Mouse (Mus musculus) hindbrain, postnatal 0 days (tissue): ENCODE results near the gene Mical3. TPM values are rescaled to one million over a fixed set of nuclear protein-coding genes. Genes with fewer than 3 reads are reported as not detected.

Experiments used
- ATAC-seq: fragments of 200-750 bp; cut with Nextera tagmentation; 2 replicates; pipeline ENCODE4 v1.8.0; 2017; ENCODE audit warnings: mild to moderate bottlenecking, moderate TSS enrichment, moderate library complexity
- DNase-seq: peaks from one replicate; pipeline ENCODE4 v3.0.0-alpha.2; 2015; ENCODE audit warnings: low spot score
- H3K27ac ChIP-seq: fragments of 300-500 bp; sonication (generic); 2 replicates; pipeline ENCODE4 v1.5.1; 2014; ENCODE audit warnings: mild to moderate bottlenecking
- H3K27me3 ChIP-seq: fragments of 300-500 bp; sonication (generic); 2 replicates; pipeline ENCODE4 v1.6.1; 2014; ENCODE audit warnings: low read length, mixed read lengths; ENCODE audit not compliant: insufficient read depth
- H3K36me3 ChIP-seq: fragments of 300-500 bp; sonication (generic); 2 replicates; pipeline ENCODE4 v1.6.1; 2014; ENCODE audit warnings: low read length, mixed read lengths; ENCODE audit not compliant: insufficient read depth
- H3K4me1 ChIP-seq: fragments of 300-500 bp; sonication (generic); 2 replicates; pipeline ENCODE4 v1.6.1; 2014; ENCODE audit warnings: antibody characterized with exemption, low read length, mixed read lengths; ENCODE audit not compliant: insufficient read depth
- H3K4me2 ChIP-seq: fragments of 300-500 bp; sonication (generic); 2 replicates; pipeline ENCODE4 v1.6.1; 2014; ENCODE audit warnings: low read depth, mild to moderate bottlenecking, low read length, moderate library complexity, mixed read lengths
- H3K4me3 ChIP-seq: fragments of 300-500 bp; sonication (generic); 2 replicates; pipeline ENCODE4 v1.5.1; 2014; ENCODE audit warnings: low read length
- H3K9ac ChIP-seq: fragments of 300-500 bp; sonication (generic); replicated peaks from 2 replicates; pipeline ENCODE4 v1.6.1; 2014; ENCODE audit warnings: mild to moderate bottlenecking, low read length, moderate library complexity, mixed read lengths
- H3K9me3 ChIP-seq: fragments of 300-500 bp; sonication (generic); 2 replicates; pipeline ENCODE4 v1.6.1; 2016; ENCODE audit warnings: low read length, mixed read lengths
- CTCF ChIP-seq: IDR thresholded peaks from 2 replicates; pipeline ENCODE4 v1.5.1; 2016; ENCODE audit warnings: antibody characterized with exemption, control low read depth, low read depth
- WGBS: fragments of 180-500 bp; shearing (Covaris S2); extraction: QIAGEN DNeasy Blood & Tissue Kit; methylation state at CpG from one replicate; pipeline ENCODE4 v1.1.7; 2014; 5-methylcytosine and 5-hydroxymethylcytosine counted together
- polyA plus RNA-seq: library from polyadenylated mRNA; unstranded; fragments of >200 nt; fragmentation: Nextera tagmentation; extraction: Ambion mirVana; gene quantifications from 2 replicates; pipeline ENCODE4 v1.2.1, GENCODE M21; 2015
- total RNA-seq: library from RNA; depleted of rRNA; stranded (reverse); fragments of >200 nt; gene quantifications from 2 replicates; pipeline ENCODE4 v1.2.3, GENCODE M21; 2014

The Mical3 gene
- total and polyA plus RNA-seq, 2 experiments from 2014 or later: 19.3 to 60.2 TPM

DNA sequence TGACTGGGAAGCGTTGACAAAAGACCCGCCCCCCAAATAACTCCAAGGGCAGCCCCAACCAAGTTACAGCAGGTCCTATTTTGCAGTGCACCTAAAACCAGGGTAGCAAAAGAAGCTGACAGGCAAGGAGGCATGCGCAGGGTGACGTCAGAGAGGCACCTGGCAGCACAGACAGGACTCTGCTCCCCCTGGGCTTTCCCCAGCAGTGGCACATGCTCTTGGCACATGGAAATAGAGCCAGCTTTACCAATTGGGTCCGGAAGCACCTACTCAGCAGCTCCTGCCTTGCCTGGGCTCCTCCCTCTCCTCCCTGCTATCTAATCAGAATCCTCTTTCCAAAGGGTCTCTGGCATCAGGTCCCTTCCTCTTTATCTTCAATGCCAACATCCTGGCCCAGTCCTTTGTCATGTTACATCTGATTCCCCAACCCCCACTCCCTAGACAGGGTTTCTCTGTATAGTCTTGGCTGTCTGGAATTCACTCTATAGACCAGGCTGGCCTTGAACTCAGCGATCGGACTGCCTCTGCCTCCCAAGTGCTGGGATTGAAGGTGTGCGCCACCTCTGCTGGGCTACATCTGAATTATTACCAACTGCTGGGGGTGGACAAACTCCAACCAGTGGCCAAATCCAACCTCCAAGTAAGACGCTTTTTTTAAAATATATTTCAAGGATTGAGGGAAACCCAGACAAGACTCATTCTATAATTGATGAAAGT lies 32.1 kb downstream of the Mical3 start:
- DNase-seq: no peak
- Histone ChIP-seq H3K9ac (no peak overlapping the region; the same call in 1 of the 2 replicates), H3K4me2 (no peak overlapping the region), H3K27me3 (no peaks in the 10 kb centered on the region), H3K4me1 (peaks cover 14% of the 10 kb centered on the region), H3K36me3 (no peaks in the 10 kb centered on the region), H3K9me3 (no peaks in the 10 kb centered on the region), H3K4me3 (no peak overlapping the region), H3K27ac (peak overlapping the region; percentile 48)
- ATAC-seq: peak; percentile 37; the same call in 1 of the 2 replicates
- TF ChIP-seq CTCF: no peak
- 69% methylated on average over 9 of the region's 9 CpGs for WGBS

DNA sequence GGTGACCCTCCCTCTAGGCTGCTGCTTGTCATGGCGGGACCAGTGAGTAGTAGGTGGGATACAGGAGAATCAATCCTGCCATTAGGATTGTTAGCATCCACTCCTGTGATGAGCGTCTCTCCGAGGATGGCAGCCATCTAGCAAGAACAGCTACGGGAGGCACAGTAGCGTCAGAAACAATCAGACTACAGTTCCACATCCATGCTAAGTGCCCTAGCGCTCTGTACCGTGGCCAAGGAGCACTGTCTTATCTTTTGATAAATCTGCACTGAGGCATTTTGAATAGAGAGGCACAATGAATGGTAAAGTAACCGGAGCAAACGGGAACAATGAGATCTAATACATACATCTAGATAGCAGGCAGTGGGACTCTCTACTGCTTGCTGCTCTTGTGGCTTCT lies 32.7 kb downstream of the Mical3 start:
- DNase-seq (no peak), ATAC-seq (0 out of 2 replicates have a peak, but pooled peaks have one; percentile 10)
- Histone ChIP-seq H3K27ac (peak overlapping the region; percentile 48), H3K4me1 (peaks cover 14% of the 10 kb centered on the region), H3K36me3 (no peaks in the 10 kb centered on the region), H3K27me3 (no peaks in the 10 kb centered on the region), H3K4me3 (no peak overlapping the region), H3K9me3 (no peaks in the 10 kb centered on the region), H3K9ac (no peak overlapping the region; the same call in 1 of the 2 replicates), H3K4me2 (no peak overlapping the region)
- no peak for TF ChIP-seq CTCF
- WGBS: 40% methylated on average over 9 of the region's 9 CpGs

DNA sequence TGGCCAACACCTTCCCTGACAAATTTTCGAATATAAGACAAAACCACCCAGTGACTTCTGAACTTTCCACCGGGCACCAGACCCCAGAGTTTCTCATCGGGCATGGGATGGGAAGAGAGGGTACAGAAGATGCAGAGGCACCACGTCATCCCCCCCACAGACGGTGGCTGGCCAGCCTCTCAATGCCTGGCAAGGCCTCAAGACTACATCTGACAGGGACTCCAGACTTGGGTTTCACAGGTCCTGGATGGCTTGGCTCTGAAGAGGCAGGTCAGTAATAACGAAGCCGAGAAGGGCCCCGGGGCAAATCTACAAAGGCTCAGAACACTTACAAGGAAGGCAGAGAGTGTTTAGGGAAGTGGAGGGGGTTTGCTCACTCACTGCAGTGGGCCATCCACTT lies 33.9 kb downstream of the Mical3 start:
- ATAC-seq: no peak
- 87% methylated on average over 8 of the region's 8 CpGs for WGBS
- H3K9me3 ChIP-seq: no peaks in the 10 kb centered on the region

DNA sequence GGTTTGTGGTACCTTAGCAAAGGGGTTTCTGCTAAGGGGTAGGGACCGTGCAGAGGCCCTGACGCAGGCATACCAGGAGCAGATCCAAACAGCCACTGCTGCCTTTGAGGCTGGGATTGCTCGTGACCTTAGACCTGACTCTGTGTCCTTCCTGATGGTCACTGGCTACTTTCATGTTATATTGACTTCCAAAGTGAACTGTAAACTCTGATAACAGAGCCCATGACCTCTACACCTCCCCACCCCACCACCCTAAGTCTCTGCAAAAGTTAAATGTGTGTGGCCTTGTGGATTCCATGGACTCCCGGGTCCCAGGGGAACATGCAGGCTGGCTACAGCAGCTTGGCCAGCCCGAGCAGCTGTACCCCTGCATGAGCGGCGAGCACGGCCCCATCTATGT lies 34.4 kb downstream of the Mical3 start:
- TF ChIP-seq CTCF: no peak
- Histone ChIP-seq H3K4me1 (peaks cover 14% of the 10 kb centered on the region), H3K4me3 (no peak overlapping the region), H3K9me3 (no peaks in the 10 kb centered on the region), H3K9ac (no peak overlapping the region), H3K4me2 (no peak overlapping the region), H3K36me3 (no peaks in the 10 kb centered on the region), H3K27me3 (no peaks in the 10 kb centered on the region), H3K27ac (no peak overlapping the region)
- no peak for ATAC-seq
- DNase-seq: no peak
- 93% methylated on average over 8 of the region's 8 CpGs for WGBS

More for the DNA sequence above, 33.9 kb downstream of the Mical3 start:
- Histone ChIP-seq H3K36me3 (no peaks in the 10 kb centered on the region), H3K27me3 (no peaks in the 10 kb centered on the region), H3K4me3 (no peak overlapping the region), H3K4me1 (peaks cover 14% of the 10 kb centered on the region), H3K9ac (no peak overlapping the region), H3K4me2 (no peak overlapping the region), H3K27ac (no peak overlapping the region)
- DNase-seq: no peak
- TF ChIP-seq CTCF: no peak

DNA sequence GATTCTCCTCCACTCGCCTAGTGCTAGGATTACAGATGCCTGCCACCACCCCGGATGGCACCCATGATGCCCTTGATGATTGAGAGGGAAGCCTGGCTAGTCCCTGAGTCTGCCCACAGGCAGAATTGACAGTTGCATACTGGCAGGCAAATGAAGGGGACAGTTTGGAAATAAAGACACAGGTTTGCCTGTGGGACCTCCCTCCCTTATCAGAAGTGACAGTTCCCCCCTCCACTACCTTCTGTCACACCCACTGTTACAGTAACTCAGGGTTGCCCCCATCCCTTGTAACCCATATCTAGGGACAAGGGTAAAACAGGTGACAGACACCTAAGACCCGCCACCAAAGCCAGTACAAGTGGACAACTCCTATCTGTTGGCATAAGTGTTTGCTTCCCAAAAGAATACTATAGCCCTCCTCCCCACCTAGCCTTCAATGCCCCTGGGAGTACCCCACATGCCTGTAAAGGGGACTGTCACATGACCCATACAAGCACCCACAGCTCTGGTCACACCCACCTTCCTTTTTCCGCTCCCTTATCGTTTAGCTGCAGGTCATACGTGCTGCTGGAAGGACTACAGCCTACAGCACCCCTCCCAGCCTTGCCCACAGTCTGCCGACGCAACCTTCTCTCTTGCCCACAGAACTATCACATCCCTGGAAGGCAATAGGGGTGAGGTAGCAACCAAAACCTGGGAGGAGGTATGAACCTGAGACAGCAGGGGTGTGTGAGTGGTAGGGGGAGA lies 37.0 kb downstream of the Mical3 start:
- WGBS: 92% methylated on average over 8 of the region's 8 CpGs

GRCm38 (mm10) chr6:121090786-121091185 lies 40.0 kb downstream of the Mical3 start:
- no peaks in the 10 kb centered on the region for H3K27me3 ChIP-seq

More for the DNA sequence above, 37.0 kb downstream of the Mical3 start:
- ATAC-seq (no peak), DNase-seq (no peak)
- Histone ChIP-seq H3K27me3 (no peaks in the 10 kb centered on the region), H3K9me3 (no peaks in the 10 kb centered on the region), H3K4me2 (no peak overlapping the region), H3K27ac (no peak overlapping the region), H3K4me1 (peaks cover 8% of the 10 kb centered on the region), H3K4me3 (no peak overlapping the region), H3K36me3 (no peaks in the 10 kb centered on the region), H3K9ac (no peak overlapping the region)
- no peak for TF ChIP-seq CTCF

More at GRCm38 (mm10) chr6:121090786-121091185, 40.0 kb downstream of the Mical3 start:
- no peaks in the 10 kb centered on the region for H3K36me3 ChIP-seq
- H3K9ac ChIP-seq: no peak overlapping the region
- H3K27ac ChIP-seq: no peak overlapping the region
- H3K4me1 ChIP-seq: peaks cover 4% of the 10 kb centered on the region; the same call in 1 of the 2 replicates
- no peak overlapping the region for H3K4me3 ChIP-seq
- no peak for TF ChIP-seq CTCF
- WGBS: 96% methylated on average over 11 of the region's 11 CpGs
- no peak overlapping the region for H3K4me2 ChIP-seq
- ATAC-seq (no peak), DNase-seq (no peak)
- H3K9me3 ChIP-seq: no peaks in the 10 kb centered on the region
